ENCODE assay signal across 8 mouse cellular contexts in genomic region chr17:84148499-84149484, GRCm38 (mm10). TPM values are rescaled to one million over a fixed set of nuclear protein-coding genes. Genes with fewer than 3 reads are reported as not detected.
DNase-seq lines count a peak whose midpoint lies in the region; ATAC-seq and TF ChIP-seq lines count a peak whose summit lies in the region.

No protein-coding gene starts in this region.

- H3K36me3 ChIP-seq in embryonic facial prominence, embryonic 11.5 days (replicated peaks; ENCODE audit: control insufficient read depth, insufficient read depth, low read depth, low read length): no peaks in the 10 kb centered on the region
- H3K36me3 ChIP-seq in small intestine, adult 2 months (ENCODE audit: control insufficient read depth, insufficient read depth, low read length): no peaks in the 10 kb centered on the region

- H3K4me3 ChIP-seq in embryonic facial prominence, embryonic 11.5 days (ENCODE audit: low read depth, low read length): no peak overlapping the region
- H3K4me3 ChIP-seq in left cerebral cortex, adult 2 months: no peak overlapping the region
- H3K4me3 ChIP-seq in small intestine, adult 2 months (ENCODE audit: low read depth, low read length): no peak overlapping the region

- peak; percentile 35; the same call in 1 of the 2 replicates for ATAC-seq in embryonic facial prominence, embryonic 11.5 days (replicated peaks; ENCODE audit: insufficient number of reproducible peaks, low FRiP score, low TSS enrichment, low read depth)
- ATAC-seq in inflammation-experienced regulatory T-cells, adult 6 months: peak; percentile 10

- H3K27ac ChIP-seq in embryonic facial prominence, embryonic 11.5 days (replicated peaks; ENCODE audit: low read depth, low read length): no peak overlapping the region
- peak overlapping the region; percentile 46 for H3K27ac ChIP-seq in left cerebral cortex, adult 2 months
- H3K27ac ChIP-seq in small intestine, adult 2 months (ENCODE audit: insufficient read depth, low read depth, low read length): 0 out of 2 replicates have a peak overlapping the region, but pooled peaks have one; percentile 31

- H3K4me1 ChIP-seq in embryonic facial prominence, embryonic 11.5 days (ENCODE audit: control insufficient read depth, insufficient read depth, low read length): peaks cover 8% of the 10 kb centered on the region; the same call in 1 of the 2 replicates
- H3K4me1 ChIP-seq in small intestine, adult 2 months (ENCODE audit: control insufficient read depth, insufficient read depth, insufficient read length, low read length): peaks cover 48% of the 10 kb centered on the region

- H3K27me3 ChIP-seq in embryonic facial prominence, embryonic 11.5 days (ENCODE audit: control insufficient read depth, insufficient read depth, low read length): no peaks in the 10 kb centered on the region
- H3K27me3 ChIP-seq in small intestine, adult 2 months (ENCODE audit: control insufficient read depth, insufficient read depth, low read length): no peaks in the 10 kb centered on the region

- H3K4me2 ChIP-seq in embryonic facial prominence, embryonic 11.5 days (ENCODE audit: low read depth, low read length): no peak overlapping the region

- DNase-seq in thymus, postnatal 4 days: peak; percentile 21
- no peak for DNase-seq in thymus, postnatal 25 days
- DNase-seq in embryonic facial prominence, embryonic 11.5 days (ENCODE audit: low spot score): peak; percentile 61
- peak; percentile 70 to 82 for DNase-seq in gastrocnemius, postnatal 4 days (ENCODE audit: low spot score in 2 of 2)
- DNase-seq in left cerebral cortex, adult 2 months (ENCODE audit: extremely low spot score in 1 of 2, low spot score in 2 of 2): peak; percentile 67 to 68
- DNase-seq in lung, postnatal 14 days: peak; percentile 81

- H3K9me3 ChIP-seq in embryonic facial prominence, embryonic 11.5 days (replicated peaks; ENCODE audit: control insufficient read depth, low read length): no peaks in the 10 kb centered on the region

- intact Hi-C loops in left cerebral cortex, adult 2 months (cut with DNase I): loop anchor here (2.0 kb wide), 1 partner anchor 34 kb away; no protein-coding TSS in a partner anchor

- TF ChIP-seq CTCF in left cerebral cortex, adult 2 months (IDR thresholded peaks at IDR 0.05): no peak
- TF ChIP-seq CTCF in small intestine, adult 2 months (IDR thresholded peaks at IDR 0.05; ENCODE audit: extremely low read depth, insufficient read length, insufficient replicate concordance, low read depth, low read length): no peak

- H3K9ac ChIP-seq in embryonic facial prominence, embryonic 11.5 days (replicated peaks; ENCODE audit: low read length): no peak overlapping the region

- WGBS in embryonic facial prominence, embryonic 11.5 days: 27% methylated on average over 11 of the region's 11 CpGs
- WGBS in small intestine, adult 2 months: 66% methylated on average over 11 of the region's 11 CpGs

- no peak for TF ChIP-seq POLR2A in small intestine, adult 2 months (IDR thresholded peaks at IDR 0.05; ENCODE audit: low read depth, low read length)

RNA-seq across cellular contexts. Expression of gene Zfp36l2, which starts 39.0 kb away (rescaled TPM):
- polyA plus RNA-seq in embryonic facial prominence, embryonic 11.5 days (2014; fragmentation: Nextera tagmentation; extraction: Ambion mirVana): 22.8 and 23.5 TPM in 2 replicates
- total RNA-seq in gastrocnemius, postnatal 4 days (2021): 10 to 100 TPM; 41.2 to 47.3 TPM
- 10 to 100 TPM; 30.4 to 54.7 (median 42.3) TPM for polyA plus RNA-seq in inflammation-experienced regulatory T-cells, adult 6 months (2017; shearing (Covaris generic))
- 10 to 100 TPM; 22.5 to 24.3 TPM for total RNA-seq in left cerebral cortex, adult 2 months (2021)
- polyA plus RNA-seq in small intestine, adult 2 months (2012; rRNA removed): 124 and 220 TPM in 2 replicates
